Mouse (Mus musculus) ES-E14 (cell line): ENCODE data around the gene Nrxn3. TPM values are rescaled to one million over a fixed set of nuclear protein-coding genes. Genes with fewer than 3 reads are reported as not detected.

Experiments used
- DNase-seq: peaks from one replicate; pipeline ENCODE4 v3.0.0-alpha.2; 2013; ENCODE audit warnings: low read depth, low spot score
- H3K27ac ChIP-seq: 2 replicates; pipeline ENCODE4 v1.5.1; 2012; ENCODE audit warnings: low read depth, mild to moderate bottlenecking, low read length, moderate library complexity, mixed read lengths; ENCODE audit not compliant: poor library complexity, insufficient read depth, severe bottlenecking
- H3K36me3 ChIP-seq: 2 replicates; pipeline ENCODE4 v1.6.1; 2012; ENCODE audit warnings: mild to moderate bottlenecking, low read length, moderate library complexity, mixed read lengths; ENCODE audit not compliant: control insufficient read depth, poor library complexity, insufficient read depth, severe bottlenecking
- H3K4me1 ChIP-seq, 2 experiments: fragments of 150-350 bp in 1 of 2; sonication (generic) in 1 of 2; 2 replicates each; pipeline ENCODE4 v1.6.1; 2012; ENCODE audit warnings: low read length in 2 of 2, mild to moderate bottlenecking in 1 of 2, mixed read lengths in 1 of 2; ENCODE audit not compliant: control insufficient read depth in 2 of 2, insufficient read depth in 2 of 2, poor library complexity in 1 of 2
- H3K4me3 ChIP-seq, 2 experiments: fragments of 150-350 bp in 1 of 2; sonication (generic) in 1 of 2; 2 replicates each; pipeline ENCODE4 v1.5.1; 2012; ENCODE audit warnings: low read length in 2 of 2, low read depth in 1 of 2, mild to moderate bottlenecking in 1 of 2, mixed read lengths in 1 of 2; ENCODE audit not compliant: insufficient read depth in 1 of 2, poor library complexity in 1 of 2, severe bottlenecking in 1 of 2
- H3K9ac ChIP-seq: 2 replicates; pipeline ENCODE4 v1.6.1; 2012; ENCODE audit warnings: low read depth, mild to moderate bottlenecking, low read length, mixed read lengths; ENCODE audit not compliant: poor library complexity, insufficient read depth, severe bottlenecking
- H3K9me3 ChIP-seq: fragments of 150-350 bp; sonication (generic); 2 replicates; pipeline ENCODE4 v1.6.1; 2012; ENCODE audit warnings: low read depth, mild to moderate bottlenecking, low read length; ENCODE audit not compliant: control insufficient read depth, insufficient read depth
- CHD2 ChIP-seq: IDR thresholded peaks from 2 replicates; pipeline ENCODE4 v1.6.1; 2014; ENCODE audit warnings: mild to moderate bottlenecking, low read depth, low read length, inconsistent platforms
- HCFC1 ChIP-seq: IDR thresholded peaks from 2 replicates; pipeline ENCODE4 v1.6.1; 2012; ENCODE audit warnings: low read length, inconsistent platforms, borderline replicate concordance; ENCODE audit not compliant: insufficient read depth
- MAFK ChIP-seq: IDR thresholded peaks from 2 replicates; pipeline ENCODE4 v1.6.1; 2014; ENCODE audit warnings: mild to moderate bottlenecking, low read depth, low read length, inconsistent platforms; ENCODE audit not compliant: insufficient read depth
- ZC3H11A ChIP-seq: IDR thresholded peaks from 2 replicates; pipeline ENCODE4 v1.6.1; 2012; ENCODE audit warnings: low read depth, mild to moderate bottlenecking, inconsistent platforms, low read length, borderline replicate concordance
- ZNF384 ChIP-seq: IDR thresholded peaks from 2 replicates; pipeline ENCODE4 v1.6.1; 2012; ENCODE audit warnings: low read depth, low read length, inconsistent platforms
- in situ Hi-C, 2 experiments: fragments of 600-800 bp; cut with MboI; formaldehyde crosslinking; loops; one replicate each; pipeline ENCODE4 v1.15.1; 2025; ENCODE audit warnings: low sequenced_read_pairs in 2 of 2, inconsistent platforms in 1 of 2; ENCODE audit not compliant: unreplicated experiment in 2 of 2
- total RNA-seq: library from RNA; depleted of rRNA; stranded (reverse); fragments of 300-350 nt; gene quantifications from 2 replicates; pipeline ENCODE4 v1.2.3, GENCODE M21; 2012

Gene Nrxn3
- total RNA-seq, 1 experiment, result 0.13 TPM

DNA sequence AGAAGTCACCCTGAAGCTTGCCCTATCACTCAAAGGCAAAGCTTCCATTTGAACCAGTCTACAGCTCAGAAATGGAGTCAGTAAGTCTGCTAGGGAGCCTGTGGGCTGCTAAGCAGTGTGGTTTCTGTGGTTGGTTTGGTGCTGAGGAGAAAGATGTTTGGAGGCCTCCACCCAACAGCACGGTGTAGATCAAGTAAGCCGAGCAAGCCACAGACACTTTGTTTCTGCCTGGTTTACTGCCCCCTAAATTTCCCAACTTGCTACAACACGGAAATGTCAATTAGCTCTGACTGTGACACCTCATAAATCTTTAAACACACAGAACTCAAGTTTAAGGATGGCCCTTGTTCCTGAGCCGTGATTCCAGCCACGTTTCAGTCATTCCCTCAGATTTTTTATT, 1513.4 kb downstream of the Nrxn3 start:
- no peak for TF ChIP-seq HCFC1
- TF ChIP-seq CHD2, result no peak
- TF ChIP-seq MAFK, result no peak
- no peak for TF ChIP-seq ZC3H11A
- TF ChIP-seq ZNF384, result no peak
- Histone ChIP-seq H3K9ac (no peak overlapping the region), H3K27ac (no peak overlapping the region), H3K4me1 (no peaks in the 10 kb centered on the region), H3K9me3 (no peaks in the 10 kb centered on the region), H3K4me3 (no peak overlapping the region), H3K36me3 (no peaks in the 10 kb centered on the region)
- no peak for DNase-seq
- in situ Hi-C loops, result no loop called here

GRCm38 (mm10) chr12:90260301-90260700, 1537.6 kb downstream of the Nrxn3 start:
- Histone ChIP-seq H3K9me3 (no peaks in the 10 kb centered on the region), H3K27ac (no peak overlapping the region), H3K4me3 (no peak overlapping the region), H3K4me1 (no peaks in the 10 kb centered on the region), H3K9ac (no peak overlapping the region), H3K36me3 (no peaks in the 10 kb centered on the region)
- in situ Hi-C loops, result no loop called here
- no peak for DNase-seq
- no peak for TF ChIP-seq ZC3H11A
- TF ChIP-seq MAFK, result no peak
- TF ChIP-seq ZNF384, result no peak
- no peak for TF ChIP-seq CHD2

DNA sequence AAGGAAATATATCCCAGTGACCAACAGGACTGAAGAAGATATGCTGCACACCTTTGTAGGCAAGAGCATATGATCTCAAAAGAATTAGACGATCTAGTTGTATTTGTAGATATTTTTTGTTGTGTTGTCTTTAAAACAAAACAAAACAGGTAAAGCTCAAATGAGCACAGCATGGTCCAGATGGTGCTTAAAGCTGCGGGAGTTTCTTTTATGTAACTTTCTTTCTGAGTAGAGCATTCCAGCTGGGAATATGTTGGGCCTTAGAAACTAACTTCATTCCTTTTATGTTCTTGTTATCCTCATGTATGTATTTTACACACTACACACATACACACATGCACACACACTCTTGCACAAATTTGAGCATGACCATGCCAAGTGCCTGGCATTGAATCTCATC, 1545.4 kb downstream of the Nrxn3 start:
- no peak overlapping the region for H3K4me3 ChIP-seq
- in situ Hi-C loops, result no loop called here
- H3K4me1 ChIP-seq, result no peaks in the 10 kb centered on the region
- DNase-seq, result no peak
- H3K27ac ChIP-seq, result no peak overlapping the region
- H3K36me3 ChIP-seq, result no peaks in the 10 kb centered on the region
- H3K9ac ChIP-seq, result no peak overlapping the region
- no peaks in the 10 kb centered on the region for H3K9me3 ChIP-seq
- TF ChIP-seq HCFC1 (no peak), ZC3H11A (no peak), MAFK (no peak)

DNA sequence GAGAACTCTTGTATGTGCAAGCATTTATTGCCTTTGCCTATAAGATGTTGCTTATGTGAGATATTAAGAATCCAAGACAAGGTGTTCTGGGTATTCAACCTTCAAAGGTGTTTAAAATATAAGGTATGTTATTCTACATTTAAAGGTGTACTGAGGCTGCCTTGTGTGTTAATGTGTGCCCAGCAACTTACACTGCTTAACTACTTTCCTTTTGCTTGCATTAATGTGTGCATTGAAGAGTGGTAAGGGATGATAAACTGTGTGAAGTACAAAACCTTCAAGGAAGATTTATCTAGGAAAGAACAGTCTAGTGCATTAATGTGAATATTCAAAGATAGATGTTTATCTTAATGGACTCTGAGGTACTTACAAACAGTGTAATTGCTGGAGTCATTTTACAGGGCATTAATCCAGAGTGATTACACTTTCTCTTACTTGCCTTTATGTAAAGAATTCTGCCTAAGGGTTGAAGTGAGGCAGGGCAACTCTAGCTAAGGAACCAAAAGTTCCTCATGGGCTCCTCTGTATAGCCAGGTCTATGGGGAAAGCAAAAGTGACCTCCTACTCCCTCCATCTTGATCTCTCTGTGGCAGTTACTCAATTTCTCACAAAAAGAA, 1548.2 kb downstream of the Nrxn3 start:
- TF ChIP-seq HCFC1 (no peak), CHD2 (no peak), ZNF384 (no peak), MAFK (no peak), ZC3H11A (no peak)
- Histone ChIP-seq H3K27ac (no peak overlapping the region), H3K4me3 (no peak overlapping the region), H3K36me3 (no peaks in the 10 kb centered on the region), H3K9me3 (no peaks in the 10 kb centered on the region), H3K4me1 (no peaks in the 10 kb centered on the region), H3K9ac (no peak overlapping the region)
- DNase-seq, result no peak
- in situ Hi-C loops, result no loop called here
